17 mouse cellular contexts compared by ENCODE assay signal in genomic region chr9:69642591-69642990, GRCm38 (mm10).
"Had no signal": no experiment of that assay in that cellular context is flagged by ENCODE, and none has a peak within 500 bp of the region (broad histone marks: within the 10 kb centered on the region; RNA-seq: fewer than 3 reads in every experiment).

No protein-coding gene starts in this region.

- H3K27me3 ChIP-seq: neural tube, embryonic 13.5 days; neural tube, embryonic 15.5 days had no signal

- H3K4me2 ChIP-seq: lung, embryonic 14.5 days; neural tube, embryonic 13.5 days; neural tube, embryonic 15.5 days had no signal

- H3K36me3 ChIP-seq: midbrain, embryonic 10.5 days; neural tube, embryonic 13.5 days; neural tube, embryonic 15.5 days had no signal

- H3K4me3 ChIP-seq: midbrain, embryonic 10.5 days; myocyte; neural tube, embryonic 13.5 days; neural tube, embryonic 15.5 days had no signal

- H3K9me3 ChIP-seq: midbrain, embryonic 10.5 days; neural tube, embryonic 13.5 days; neural tube, embryonic 15.5 days had no signal

- H3K9ac ChIP-seq: lung, embryonic 14.5 days; neural tube, embryonic 13.5 days; neural tube, embryonic 15.5 days had no signal

- H3K4me1 ChIP-seq: midbrain, embryonic 10.5 days; neural tube, embryonic 13.5 days; neural tube, embryonic 15.5 days had no signal

- DNase-seq: lung, adult 18-20 months; lung, embryonic 14.5 days; lung, postnatal 10 days; lung, postnatal 4 days; midbrain, embryonic 14.5 days; right cerebral cortex, adult 18-20 months; right cerebral cortex, postnatal 25 days; right cerebral cortex, postnatal 4 days; spleen, adult 18-20 months; thymus, adult 18-20 months; thymus, postnatal 14 days; thymus, postnatal 36 days had no signal

- ATAC-seq: midbrain, embryonic 16.5 days had no signal

- H3K27ac ChIP-seq: midbrain, embryonic 10.5 days; neural tube, embryonic 13.5 days; neural tube, embryonic 15.5 days had no signal
